Mouse (Mus musculus) layer of hippocampus, postnatal 25 days (tissue): ENCODE results near the gene Abi3. TPM values are rescaled to one million over a fixed set of nuclear protein-coding genes. Genes with fewer than 3 reads are reported as not detected.

Experiments
- DNase-seq, 2 experiments: peaks; one replicate each; pipeline ENCODE4 v3.0.0; 2022; ENCODE audit warnings: mixed read lengths in 2 of 2, low spot score in 1 of 2; ENCODE audit errors: extremely low spot score in 1 of 2
- total RNA-seq, 2 experiments: library from RNA; stranded (reverse); gene quantifications; 2 replicates each; pipeline ENCODE4 v1.2.3; 2021

The Abi3 gene
- total RNA-seq, 2 experiments from 2014 or later: 5.4 to 8.1 TPM

DNA sequence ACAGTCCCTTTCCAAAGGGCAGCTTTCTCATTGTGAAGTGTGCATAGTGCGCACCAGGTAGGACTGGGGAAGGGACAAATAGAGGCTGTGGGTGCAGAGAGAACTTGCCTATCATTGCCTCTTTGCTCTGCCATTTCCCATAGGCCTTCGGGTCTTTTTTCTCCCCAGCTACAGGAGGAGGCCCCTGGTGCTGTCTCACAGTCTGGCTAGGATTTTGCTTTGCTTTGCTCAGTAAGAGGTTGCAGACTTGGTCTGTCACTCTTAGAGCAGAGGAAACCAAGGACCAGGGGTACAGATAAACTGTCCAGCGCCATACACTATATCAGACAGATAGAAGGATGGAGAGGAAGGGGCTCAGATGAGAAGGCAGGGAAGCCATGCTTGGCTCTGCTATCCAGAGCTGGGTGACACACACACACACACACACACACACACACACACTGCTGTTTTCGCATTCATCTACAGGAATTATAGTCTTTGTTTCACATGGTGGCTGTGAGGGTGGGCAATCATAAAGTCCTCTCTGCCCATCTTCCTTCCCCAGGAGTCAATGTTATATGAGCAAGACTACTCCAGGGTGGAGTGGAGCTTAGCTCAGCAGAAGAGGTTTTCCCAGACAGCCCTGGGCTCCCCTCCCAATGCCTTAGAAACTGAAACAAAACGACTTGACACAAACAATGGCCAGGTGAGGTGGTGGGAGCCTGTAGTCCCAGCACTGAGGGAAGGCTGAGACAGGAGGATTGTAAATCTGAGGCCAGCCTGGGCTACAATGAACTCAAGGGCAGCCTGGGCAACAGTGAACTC, 1.4 kb downstream of the Abi3 start:
- DNase-seq: no peak

DNA sequence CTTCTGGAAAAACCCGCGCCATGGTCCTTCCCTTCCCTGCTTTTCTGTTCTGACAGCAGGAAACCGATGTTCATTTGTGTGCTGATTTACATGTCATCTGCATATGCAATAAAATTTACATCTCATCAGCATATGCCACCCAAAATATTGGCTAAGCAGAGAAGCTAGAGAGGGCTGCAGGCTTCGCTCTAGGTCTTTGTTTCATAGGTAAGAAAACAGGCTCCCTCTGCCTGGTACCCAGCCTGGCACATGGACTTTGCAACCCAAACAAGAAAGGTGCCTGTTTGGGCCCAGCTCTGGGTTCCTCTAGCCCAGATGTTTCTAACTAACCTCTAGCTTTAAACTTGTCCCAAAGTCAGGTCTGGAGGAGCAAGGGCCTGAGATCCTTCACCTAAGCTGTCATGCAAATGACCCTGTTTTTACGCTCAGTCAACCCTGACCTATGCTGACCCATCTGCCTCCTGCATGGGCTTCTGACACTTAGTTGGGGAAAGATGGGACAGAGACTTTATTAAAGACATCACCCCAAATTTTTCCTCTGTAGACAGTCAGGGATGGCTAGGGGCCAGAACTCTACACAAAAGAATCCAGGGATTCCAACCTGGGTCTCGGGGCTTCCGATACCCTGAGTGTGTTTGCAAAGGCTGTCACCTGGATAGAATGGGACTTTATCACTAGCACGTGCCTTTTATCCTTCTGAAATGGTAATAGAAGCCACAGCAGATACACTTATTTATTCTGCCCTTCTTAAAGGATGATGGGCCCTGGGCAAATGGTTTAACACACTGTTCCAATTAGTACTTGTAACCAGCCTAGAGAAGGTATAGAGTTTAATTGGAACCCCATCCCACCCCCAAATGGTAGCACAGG, 3.0 kb downstream of the Abi3 start:
- DNase-seq: no peak

DNA sequence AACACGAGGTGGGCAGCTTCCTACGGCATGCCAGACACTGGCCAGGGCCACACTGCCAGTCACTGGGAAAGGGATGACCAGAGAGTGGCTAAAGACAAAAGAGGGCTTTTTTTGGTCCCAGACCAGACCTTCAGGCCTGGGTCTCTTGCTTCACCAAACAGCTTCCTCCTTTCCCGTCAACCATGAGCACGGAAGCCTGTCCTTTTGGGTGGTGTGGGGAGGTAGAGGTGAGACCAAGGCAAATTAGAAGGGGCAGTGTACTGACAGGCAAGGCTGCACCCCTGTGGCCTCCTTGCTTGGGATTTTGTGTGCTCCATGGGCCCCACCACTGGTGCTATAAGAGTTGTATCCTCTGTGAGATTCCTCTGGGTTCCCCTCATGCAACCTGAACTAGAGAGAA, 3.7 kb downstream of the Abi3 start:
- DNase-seq: no peak

DNA sequence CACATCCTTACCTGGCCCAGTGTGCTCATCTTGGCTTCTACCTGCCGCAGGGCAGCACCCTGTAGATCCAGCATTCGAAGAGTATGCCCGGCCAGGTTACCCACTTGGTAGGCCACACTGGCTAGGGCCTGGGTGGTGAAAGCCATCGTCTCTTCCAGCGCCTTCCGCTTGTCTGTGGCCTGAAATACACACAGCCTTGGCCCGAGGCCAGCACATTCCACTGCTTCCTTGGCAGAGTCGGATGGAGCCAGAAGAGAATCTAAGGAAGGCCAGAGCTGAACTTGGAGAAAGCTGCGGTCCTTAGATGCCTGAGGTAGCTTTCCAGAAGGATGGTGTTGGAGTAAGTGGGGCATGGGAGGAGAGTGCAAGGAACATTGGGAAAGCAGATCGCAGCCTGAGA, 5.2 kb downstream of the Abi3 start, which contains the start of gene Gngt2:
Gene Gngt2 (plus strand): TSS at position 158 of the 400 bp plus-strand sequence.
- no peak for DNase-seq

DNA sequence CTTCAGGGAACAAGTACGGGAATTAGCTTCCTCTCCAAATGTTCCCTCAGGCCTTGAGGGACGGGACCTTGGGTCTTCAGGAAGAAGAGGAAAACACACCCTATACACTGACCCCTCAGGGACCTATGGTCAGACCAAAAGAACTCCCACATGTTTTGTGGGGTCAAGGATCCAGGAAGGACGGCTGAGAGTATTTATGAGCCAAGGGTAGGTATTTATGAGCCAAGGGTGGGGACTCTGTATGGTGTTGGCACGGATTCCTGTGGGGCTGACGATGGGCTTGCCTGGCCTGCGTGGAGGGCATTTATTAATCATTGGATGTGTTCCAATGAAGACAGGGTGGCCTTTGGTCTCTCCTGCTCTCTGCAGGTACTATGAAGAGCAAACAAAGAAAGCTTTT, 5.8 kb downstream of the Abi3 start:
- DNase-seq: no peak

DNA sequence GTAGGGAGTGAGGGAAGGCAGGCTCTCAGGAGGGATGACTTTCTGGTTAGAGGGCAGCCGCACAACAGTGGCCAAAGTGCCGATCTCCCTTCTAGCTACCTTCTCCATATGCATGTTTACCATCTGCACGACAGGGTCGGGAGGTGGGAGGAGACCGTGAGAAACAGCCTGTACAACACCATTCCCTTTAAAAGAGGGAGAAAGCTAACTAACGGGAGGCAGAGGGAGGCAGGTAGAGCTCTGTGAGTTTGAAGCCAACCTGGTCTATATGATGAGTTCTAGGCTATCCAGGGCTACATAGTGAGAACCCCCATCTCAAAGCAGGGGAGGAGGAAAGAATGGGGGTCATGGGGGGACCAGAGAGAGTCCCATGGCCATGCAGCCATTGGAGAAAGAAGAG, 6.4 kb downstream of the Abi3 start:
- DNase-seq: no peak

DNA sequence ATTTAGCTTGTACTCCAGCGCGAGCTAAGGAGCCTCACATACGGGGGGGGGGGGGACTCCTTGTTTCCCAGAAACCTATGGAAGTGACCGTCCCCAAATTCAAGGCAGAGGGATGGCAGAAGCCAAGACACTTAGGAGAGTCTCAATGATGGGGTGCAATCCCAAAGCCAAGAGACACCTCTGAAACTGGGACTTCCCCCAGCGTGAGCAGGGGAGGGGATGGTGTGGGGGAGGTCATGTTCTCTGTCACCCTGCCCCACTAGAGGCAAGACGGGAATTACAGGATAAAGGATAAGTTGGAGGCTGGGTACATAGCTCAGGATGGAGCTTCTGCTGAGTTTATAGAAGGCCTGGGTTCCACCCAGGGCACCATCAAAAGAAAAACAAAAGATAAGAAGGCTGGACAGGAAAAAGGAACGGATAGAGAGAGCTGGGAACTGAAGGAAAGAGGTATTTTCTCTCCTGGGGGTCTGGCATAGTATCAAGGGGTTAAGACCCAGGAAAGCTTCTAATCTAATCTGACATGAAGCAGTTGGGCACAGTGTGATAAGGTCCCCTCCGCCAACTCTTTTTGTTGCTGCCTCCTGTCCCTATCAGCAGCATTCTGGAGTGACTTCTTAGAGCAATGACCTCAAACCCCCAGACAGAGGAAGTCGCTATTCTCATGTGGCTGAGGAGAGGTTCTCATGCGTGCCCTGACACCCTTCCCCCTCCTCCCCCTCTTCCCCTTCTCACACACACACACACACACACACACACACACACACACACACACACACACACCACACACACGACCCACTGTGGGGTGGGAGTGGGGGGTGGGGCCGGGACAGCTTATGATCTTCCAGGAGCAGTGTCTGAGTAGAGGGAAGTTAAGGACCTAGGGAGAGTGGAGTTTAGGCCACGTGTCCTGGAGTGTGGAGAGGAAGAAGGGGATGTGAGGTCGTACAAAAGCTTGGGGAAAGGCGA, 7.2 kb downstream of the Abi3 start:
- DNase-seq: no peak

DNA sequence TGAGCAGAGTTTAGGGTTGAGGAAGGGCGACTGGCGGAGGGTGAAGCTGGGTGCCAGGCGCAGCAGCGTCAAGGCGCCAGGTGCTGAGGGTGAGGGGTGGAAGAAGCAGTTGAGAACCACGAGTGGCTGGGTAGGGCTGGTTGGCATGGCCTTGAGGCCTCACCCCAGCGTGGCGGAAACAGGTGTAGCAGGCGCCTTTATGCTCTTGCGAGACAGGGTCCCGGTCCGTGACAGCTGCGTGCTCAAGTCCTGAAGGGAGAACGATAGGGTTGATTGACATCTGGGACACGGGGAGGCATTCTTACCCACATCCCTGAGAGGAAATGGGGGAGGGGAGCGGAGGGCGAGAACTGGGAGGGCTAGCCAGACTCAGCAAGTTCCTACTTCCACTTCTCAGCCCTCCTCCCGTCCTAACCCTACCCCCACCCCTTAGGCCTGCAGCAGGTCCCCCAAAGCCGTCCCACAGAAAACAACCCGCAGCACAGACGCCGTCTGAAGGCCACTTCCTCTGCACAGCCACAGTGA, 8.1 kb downstream of the Abi3 start:
- DNase-seq: no peak

DNA sequence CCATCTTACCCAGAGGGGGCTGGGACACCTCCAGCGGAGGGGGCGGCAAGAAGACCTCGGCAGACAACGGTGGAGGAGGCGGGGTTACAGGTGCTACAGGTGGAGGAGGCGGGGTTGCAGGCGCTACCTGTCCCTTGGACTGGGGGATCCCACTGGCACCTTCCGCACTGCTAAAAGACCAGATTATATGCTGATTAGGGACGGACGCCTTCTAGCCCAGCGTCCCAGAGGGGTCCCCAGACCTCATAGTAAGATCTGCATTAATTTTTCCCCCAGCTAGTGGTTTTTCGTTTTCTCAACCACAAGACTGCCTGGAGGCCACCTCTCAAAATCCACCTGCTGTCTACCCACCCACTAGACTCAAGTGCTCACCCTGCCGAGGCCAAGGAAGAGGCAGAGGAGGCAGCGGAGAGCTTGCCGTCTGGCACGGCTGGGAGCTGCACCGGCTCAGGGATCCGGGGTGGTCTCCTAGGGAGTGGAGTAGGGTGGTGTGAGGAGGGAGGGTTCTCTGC, 8.6 kb downstream of the Abi3 start:
- DNase-seq: no peak

DNA sequence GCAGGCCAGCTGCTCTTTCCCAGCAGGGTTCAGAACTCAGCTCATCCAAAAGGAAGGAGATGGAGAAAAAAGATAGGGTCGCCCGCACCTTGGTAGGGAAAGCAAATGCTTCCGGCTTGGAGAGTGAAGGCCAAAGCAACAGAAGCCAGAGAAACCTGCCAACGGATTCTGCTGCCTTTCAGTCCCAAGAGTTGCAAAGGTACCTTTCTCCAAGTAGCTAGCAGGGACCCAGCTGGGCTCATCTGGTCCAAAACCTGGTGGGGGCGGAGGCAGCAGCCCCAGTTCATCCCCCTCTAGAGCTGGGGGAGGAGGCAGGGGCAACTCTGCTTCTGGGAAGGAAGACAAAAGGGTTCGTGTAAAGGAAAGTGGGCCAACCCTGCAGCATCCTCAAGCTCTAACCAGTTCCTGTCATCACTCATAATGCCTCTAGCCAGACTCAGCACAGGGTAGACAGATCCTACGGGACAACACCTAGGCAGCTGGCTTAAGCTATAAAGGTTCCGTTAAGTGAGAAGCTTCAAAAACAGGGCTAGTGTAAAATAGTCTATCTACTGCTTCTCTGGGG, 9.2 kb downstream of the Abi3 start:
- DNase-seq: no peak

DNA sequence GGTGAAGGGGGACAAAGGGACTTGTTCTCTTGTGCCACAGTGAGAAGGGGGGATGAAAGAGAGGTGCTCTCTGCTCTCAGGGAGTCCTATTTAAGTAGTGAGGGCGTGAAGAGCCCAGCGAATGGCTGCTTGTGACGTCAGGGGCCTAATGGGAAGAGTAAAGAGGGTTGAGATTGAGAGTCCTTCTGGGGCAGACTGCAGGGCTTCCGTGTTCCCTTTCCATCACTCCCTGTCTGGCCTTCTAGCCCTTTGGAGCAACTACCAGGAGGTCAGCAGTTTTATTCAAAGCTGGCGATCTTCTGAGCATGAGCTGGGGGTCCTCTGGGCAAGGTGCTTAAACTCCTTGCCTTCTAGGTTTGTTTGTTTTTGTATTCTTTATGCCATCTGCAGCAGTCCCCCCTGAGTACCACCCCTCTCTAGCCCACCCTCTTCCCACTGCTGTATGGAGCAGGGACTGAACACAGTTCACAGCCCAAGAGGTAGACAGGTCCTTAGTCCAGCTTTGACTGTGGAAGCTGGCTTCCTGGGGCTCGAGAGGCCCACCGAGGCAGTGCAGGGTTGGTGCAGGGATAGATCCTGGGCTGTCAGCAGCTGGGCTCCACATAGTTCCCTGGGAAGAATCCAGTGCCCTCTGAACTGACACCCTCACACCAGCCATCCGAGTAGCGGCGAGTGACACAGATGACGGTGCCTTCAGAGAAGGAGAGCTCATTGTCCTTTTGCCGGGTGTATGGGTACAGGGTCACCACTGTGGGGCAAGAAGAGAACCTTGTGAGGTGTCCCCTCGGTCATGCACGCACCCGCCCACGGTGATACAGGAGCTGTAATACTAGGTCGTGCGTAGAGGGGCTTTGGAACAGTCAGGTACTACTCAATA, 9.9 kb downstream of the Abi3 start:
- DNase-seq: no peak

DNA sequence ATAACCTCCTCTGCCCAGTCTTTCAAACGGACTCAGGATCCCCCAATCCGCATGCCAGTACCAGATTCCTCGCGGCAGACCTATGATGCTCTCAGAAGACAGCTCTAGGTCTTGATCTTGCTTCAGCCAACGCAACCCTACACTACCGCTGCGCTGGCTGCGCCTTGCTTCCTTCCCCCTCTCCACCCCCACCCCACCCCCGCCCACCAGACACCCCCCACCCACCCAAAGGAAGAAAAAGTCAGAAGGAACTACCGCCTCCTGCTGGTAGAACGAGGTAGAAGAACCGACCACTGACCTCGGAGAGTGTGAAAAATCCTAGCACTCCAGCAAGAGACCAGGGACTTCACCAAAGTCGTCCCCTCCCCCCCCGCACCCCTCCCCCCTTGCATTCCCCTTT, 10.6 kb downstream of the Abi3 start:
- DNase-seq: no peak

DNA sequence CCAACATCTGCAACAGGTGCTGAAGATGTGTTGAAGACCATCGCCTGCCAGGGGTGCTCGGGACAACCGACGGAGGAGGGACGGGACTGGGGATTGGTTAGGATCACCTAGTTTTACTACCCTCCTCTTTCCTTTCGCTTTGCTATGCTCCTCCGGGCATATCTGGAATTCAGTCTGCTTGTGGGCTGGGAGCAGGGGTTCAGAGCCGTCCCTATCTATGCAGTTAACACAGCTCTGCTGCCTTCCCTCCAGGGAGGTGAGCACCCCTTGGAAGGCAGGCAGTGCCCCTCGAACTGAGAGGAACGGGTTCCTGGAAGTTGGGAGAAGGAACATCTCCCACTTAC, 11.0 kb downstream of the Abi3 start:
- DNase-seq: no peak

DNA sequence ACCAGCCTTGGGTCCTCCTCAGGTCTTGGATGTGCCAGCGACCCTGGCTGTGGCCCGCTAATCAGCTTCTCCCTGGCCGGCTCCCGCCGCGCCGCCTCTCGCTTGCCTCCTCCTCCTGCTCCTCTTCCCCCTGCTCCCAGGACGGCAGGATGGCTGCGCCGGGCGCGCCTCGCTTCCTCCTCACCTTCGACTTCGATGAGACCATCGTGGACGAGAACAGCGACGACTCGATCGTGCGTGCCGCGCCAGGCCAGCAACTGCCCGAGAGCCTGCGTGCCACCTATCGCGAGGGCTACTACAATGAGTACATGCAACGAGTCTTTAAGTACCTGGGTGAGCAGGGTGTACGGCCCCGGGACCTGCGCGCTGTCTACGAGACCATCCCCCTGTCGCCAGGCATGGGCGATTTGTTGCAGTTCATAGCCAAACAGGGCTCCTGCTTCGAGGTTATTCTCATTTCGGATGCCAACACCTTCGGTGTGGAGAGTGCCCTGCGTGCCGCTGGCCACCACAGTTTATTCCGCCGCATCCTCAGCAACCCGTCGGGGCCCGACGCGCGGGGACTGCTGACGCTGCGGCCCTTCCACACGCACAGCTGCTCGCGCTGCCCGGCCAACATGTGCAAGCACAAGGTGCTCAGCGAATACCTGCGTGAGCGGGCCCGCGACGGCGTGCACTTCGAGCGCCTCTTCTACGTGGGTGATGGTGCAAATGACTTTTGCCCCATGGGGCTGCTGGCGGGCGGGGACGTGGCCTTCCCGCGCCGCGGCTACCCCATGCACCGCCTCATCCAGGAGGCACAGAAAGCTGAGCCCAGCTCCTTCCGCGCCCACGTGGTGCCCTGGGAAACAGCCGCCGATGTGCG, 11.6 kb downstream of the Abi3 start:
- DNase-seq: no peak

DNA sequence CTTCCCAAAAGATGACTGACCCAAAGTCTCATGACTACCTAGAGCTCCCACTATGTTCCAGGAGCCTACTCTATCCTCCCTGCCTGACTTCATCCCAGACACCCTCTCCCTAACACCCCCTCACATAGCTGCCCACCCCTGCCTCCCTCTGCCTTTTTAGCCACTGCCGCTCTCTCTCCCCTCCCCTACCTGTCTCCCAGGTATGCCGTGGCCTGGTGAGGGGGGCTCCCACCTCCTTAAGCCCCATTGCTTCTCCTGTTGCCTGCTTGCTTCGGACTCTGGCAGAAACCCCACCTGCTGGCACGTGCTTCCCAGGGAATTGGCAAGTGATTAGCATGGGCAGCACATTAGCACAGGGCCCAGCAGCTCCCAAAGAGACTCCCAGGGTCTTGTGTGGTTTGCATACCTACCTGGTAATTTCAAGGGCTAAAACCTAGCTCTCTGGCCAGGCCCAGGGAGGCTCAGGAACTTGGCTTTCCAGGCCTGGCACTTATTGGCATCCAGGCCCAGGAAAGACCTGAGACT, 12.7 kb downstream of the Abi3 start:
- DNase-seq: no peak

DNA sequence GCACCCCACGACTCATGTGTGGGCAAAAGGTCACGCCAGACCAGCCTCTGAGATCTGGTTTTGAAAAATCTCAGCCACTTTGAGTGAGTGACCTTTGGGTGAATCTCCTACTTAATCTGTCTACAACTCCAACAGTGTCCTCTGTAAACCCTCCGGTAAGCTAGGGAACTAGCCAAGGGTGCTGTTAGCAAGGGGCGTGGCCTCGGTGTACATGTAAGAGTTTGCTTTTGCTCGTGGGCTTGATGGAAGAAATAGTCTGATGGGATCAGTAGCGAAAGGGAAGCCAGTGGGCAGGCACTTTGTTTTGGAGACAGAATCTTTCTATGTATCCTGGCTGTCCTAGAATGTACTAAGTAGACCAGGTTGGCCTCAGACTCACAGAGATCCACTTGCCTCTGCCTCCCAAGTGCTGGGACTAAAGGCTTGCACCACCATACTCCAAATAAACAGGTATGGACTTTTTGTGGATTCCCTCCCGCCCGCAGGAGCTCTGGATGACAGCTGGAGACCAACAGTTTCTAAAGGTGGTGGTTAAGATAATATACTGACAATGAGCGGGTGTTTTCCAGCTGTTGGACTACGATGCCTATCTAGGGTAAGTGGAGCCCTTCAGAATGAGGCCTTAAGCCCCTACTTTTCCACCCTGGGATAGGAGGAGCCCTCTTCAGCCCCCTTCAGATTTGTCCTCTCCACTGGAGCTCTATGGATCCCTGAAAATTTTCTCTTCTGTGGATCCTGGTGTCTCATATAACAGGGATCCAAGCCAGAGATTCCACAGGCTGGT, 13.9 kb downstream of the Abi3 start:
- no peak for DNase-seq
